Mouse (Mus musculus) spleen, postnatal 36 days (tissue): ENCODE measurements around the gene Mrm3.

Experiments
- DNase-seq, 2 experiments: peaks; one replicate each; pipeline ENCODE4 v3.0.0; 2022; ENCODE audit warnings: low spot score in 2 of 2, mixed read lengths in 1 of 2

The Mrm3 gene

GRCm38 (mm10) chr11:76252036-76252435 is 8.5 kb downstream of the Mrm3 start:
- DNase-seq: no peak

- DNase-seq: peak; percentile 75
These were observed 9.8 kb downstream of the Mrm3 start for GRCm38 (mm10) chr11:76253145-76253917.

- no peak for DNase-seq
These were observed 10.4 kb downstream of the Mrm3 start for GRCm38 (mm10) chr11:76253918-76254264.

GRCm38 (mm10) chr11:76255431-76256001 is 12.0 kb downstream of the Mrm3 start:
- DNase-seq: no peak

DNA sequence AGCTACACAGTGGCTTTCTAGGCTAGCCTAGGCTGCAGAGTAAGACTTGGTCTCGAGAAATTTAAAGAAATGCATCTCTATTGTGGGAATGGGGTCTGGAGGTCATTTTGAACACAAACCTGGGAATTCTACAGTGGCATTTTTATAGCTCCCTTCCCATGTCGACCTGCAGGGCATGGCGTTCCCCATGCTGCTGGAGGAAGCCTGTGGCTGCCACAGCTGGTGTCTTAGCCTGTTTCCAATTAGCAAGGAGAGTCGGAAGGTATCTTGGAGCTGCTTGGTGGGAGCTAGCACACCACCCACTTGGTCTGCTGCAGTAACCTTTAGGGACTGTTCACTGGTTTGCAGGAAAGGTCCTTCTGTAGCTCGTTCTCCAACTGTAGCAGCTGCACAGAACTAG is 12.6 kb downstream of the Mrm3 start:
- DNase-seq: no peak

- DNase-seq: no peak
These were observed 13.9 kb downstream of the Mrm3 start for GRCm38 (mm10) chr11:76257386-76257785.

DNA sequence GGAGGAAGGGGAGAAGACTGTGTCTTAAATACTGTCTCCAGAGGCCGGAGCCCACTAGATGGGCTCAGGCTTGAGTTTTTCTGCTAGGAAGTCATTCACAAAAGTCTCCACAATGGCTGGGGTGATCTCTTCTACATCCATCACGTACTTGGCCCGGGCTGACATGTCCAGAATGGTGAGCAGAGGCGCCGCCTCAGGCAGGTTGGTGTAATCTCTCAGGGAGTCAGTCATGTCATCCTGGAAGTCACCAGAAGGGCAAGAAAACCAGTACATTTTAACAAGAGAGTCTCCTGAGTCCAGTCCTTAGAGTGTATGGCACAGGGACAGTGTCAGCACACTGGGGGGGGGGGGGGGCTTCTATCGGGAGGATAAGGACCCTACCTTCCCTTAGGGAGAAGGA is 15.0 kb downstream of the Mrm3 start:
- DNase-seq: no peak

DNA sequence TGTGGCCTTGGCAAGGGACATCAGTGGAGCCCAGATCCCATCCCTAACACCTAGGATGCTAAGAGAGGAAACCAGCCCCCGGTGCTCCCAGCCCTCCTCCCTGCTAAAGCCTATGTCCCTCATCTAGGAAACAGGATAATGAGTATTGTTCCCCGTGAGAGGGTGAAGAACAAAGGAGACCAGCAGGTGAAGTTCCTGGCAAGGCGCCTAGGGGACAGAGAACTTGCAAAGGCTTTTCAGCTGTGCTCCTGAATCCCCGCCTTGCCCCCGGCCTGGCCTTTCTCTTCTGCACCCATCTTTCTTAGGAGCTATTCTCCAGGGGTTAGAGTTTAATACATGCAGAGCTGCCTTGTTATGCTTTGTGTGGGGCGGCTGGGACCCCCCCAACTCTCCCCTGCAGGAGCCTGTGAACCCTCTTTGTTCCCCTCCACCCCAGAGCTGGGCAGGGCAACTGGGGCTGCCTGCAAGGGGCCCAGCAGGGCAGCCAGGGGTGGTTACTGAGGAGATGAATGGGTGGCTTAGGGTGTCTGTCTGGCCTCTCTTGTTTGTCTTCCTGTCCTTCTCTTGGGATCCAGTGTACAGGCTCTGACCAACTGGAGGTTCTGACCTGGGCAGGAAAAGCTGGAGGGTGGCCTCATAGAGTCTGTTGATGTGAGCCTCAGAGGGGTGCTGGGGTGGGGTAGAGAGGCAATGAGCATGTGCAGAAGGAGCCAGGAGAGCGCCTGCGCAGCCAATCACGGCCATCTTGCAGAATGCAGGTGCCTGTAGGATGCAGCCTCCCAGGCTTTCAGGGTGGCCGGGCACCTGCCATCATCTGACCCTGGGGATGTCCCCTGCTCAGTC is 16.9 kb downstream of the Mrm3 start:
- no peak for DNase-seq

- no peak for DNase-seq
These were observed 17.7 kb downstream of the Mrm3 start for GRCm38 (mm10) chr11:76261224-76261623.

DNA sequence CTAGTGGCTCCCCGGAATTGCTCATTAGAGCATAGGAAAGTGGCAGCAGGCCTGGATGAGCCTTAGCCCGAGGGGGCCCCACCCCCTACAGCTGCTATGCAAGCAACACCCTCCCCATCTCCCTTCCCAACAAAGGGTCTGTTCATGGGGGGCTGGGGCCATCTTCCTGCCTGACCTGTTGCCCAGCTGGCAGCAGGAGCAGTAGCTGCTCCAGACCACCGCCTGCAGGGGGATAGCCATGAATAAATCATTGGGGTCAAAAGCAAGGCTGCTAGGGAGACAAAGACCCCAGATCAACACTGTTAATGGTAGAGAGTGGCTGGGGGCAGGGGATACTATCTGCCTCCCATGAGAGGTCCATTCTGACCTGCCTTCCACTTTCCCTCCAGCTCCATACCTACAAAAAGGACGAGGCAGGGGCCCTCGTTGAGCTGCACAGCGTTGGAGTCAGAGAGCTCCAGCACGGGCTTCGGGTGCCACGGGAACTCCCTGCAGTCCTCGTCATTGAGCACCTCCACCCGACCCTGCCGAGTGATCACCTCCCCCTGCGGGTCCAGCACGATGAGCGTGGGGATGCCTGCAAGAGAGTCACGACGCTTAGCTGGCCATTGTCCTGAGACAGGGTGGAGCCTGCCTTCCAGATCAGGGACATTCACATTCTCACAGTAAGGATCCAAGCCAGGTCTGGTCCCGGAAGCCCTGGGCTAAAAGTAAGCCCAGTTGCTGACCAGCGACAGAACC is 19.3 kb downstream of the Mrm3 start:
- no peak for DNase-seq

GRCm38 (mm10) chr11:76267550-76267949 is 24.0 kb downstream of the Mrm3 start:
- no peak for DNase-seq

- no peak for DNase-seq
These were observed 24.5 kb downstream of the Mrm3 start for GRCm38 (mm10) chr11:76268001-76268459.

DNA sequence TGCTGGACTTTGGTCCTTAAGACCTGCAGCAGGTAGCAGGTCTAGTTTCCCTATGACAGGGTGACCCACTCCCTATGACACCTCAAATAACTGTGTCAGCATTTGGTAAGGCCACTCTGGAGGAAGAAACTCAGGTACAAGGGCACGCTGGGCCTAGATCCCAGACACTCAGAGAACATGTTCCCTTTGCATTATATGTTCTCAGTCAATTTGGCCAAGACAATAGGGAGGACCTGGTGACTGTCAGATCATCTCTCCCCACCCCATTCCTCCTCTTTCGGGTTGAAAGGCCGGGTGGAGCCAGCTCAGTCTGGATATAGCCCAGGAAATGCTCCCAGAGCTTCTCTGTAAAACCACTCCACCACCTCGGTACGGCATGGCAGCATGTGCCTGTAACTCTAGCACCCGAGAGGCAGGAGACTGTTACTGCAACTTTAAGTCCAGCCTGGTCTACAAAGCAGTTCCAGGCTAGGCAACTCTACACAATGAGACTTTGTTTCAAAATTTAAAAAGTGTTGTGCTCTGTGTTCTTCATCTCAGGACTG is 25.1 kb downstream of the Mrm3 start:
- DNase-seq: no peak

DNA sequence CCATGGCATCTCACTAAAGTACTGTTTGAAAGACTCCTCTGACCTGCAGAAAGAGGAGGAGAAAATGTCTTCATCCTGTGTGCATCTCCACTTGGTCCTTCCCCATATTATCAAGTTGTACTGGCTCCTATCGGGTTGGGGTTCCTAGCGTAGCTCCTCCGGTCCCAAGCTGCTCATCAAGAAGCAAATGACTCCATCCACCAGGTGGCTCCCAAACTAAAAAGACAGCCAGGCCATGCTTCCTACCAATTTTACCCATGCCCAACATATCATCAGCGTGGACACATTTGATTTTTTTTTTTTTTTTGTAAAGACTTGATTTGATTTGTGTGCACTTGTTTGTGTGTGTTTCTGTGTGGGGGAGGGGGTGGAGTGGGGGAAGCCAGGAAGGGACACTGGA is 28.9 kb downstream of the Mrm3 start:
- no peak for DNase-seq

DNA sequence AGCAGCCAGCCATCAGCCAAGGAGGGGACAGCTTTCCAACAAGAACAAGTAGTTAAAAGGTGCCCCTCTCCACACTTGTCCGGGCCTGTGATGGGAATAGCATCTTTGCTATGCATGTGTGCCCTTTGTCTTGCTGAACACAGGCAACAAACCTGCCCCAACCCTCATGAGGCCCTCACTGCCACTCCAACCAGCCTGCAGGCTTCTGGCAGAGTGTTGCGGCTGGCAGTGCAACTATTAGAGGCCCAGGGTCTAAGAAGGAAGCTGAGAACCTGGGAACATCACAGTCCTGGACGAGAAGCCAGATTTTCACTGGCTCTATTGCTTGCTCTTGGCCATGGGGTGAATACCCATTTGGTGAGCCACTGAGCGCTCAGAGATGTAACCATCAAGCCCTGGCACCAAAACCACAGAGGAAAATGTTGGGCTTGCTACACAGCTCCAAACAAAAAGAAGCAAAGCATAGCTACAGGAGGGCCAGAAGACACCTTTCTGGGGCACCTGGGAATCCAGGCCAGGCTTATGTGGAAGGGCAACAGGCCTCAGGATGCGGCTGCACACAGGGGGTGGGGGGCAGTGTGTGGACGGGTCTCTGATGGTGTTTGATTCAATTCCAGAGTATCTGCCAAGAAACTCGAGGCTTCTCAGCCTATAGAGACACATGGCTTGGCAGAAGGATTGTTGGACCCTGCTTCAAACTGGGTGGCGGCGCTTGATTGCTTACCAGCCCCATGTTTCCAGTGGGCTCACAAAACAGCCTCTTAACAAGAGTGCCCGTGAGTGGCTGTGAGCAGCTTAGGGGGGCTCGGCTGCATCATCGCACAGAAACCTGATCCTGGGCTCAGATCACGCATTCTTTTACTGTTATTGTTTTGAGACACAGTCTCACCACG is 35.7 kb downstream of the Mrm3 start:
- DNase-seq: no peak

- DNase-seq: no peak
These were observed 36.5 kb downstream of the Mrm3 start for GRCm38 (mm10) chr11:76279971-76280370.

GRCm38 (mm10) chr11:76283841-76284240 is 40.3 kb downstream of the Mrm3 start:
- DNase-seq: no peak

- no peak for DNase-seq
These were observed 42.0 kb downstream of the Mrm3 start for GRCm38 (mm10) chr11:76285431-76286075.

DNA sequence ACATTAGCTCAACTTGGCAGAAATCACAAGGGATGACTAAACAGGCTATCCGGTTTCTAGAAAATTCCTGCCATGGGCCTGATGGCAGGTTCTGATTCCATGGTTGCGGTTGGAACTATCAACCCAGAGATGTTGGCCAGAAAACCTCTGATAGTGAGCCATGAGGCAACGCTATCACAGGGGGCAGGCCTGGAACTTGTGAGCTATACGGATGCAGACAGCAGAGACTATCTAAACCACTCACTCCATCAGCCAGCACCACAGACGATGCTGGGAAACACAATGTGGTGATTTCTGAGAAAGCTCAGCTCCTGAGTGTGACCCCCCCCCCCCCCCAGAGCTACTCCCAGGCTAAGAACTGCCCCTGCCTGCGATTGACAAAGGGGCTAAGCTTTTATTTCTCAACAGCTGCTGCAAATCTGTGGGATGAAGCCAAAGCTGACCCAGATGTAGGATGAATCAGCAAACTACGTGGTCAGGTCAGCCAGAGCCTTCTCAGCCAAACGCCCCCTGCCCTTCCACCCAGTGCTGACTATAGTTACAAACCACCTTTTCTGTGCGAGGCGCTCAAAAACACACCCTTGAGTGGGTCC is 43.1 kb downstream of the Mrm3 start:
- DNase-seq: no peak

GRCm38 (mm10) chr11:76287301-76287700 is 43.8 kb downstream of the Mrm3 start:
- DNase-seq: no peak
